Mouse (Mus musculus): Measurements from ENCODE around the gene Bin2. TPM values are rescaled to one million over a fixed set of nuclear protein-coding genes. Genes with fewer than 3 reads are reported as not detected.

Gene Bin2
- 33.2 and 37.0 TPM in 2 replicates for total RNA-seq (2014; fragmentation: Nextera tagmentation)
- 57.3 and 57.4 TPM in 2 replicates for total RNA-seq (2017)

- ATAC-seq (replicated peaks; ENCODE audit: low FRiP score, low TSS enrichment, poor library complexity, severe bottlenecking): peak; percentile 49
Observed at GRCm38 (mm10) chr15:100669337-100669736, at the start of gene Bin2. Bin2 (minus strand) TSS chr15:100669553.

GRCm38 (mm10) chr15:100718572-100718971 lies 49.2 kb upstream of the Bin2 start:
- ATAC-seq (replicated peaks; ENCODE audit: low FRiP score, low TSS enrichment, poor library complexity, severe bottlenecking): no peak

GRCm38 (mm10) chr15:100717933-100718332 lies 48.6 kb upstream of the Bin2 start:
- no peak for ATAC-seq (replicated peaks; ENCODE audit: low FRiP score, low TSS enrichment, poor library complexity, severe bottlenecking)

GRCm38 (mm10) chr15:100715399-100715993 lies 46.1 kb upstream of the Bin2 start:
- no peak for ATAC-seq (replicated peaks; ENCODE audit: low FRiP score, low TSS enrichment, poor library complexity, severe bottlenecking)

GRCm38 (mm10) chr15:100714470-100714869 lies 45.1 kb upstream of the Bin2 start:
- ATAC-seq (replicated peaks; ENCODE audit: low FRiP score, low TSS enrichment, poor library complexity, severe bottlenecking): no peak

- ATAC-seq (replicated peaks; ENCODE audit: low FRiP score, low TSS enrichment, poor library complexity, severe bottlenecking): no peak
Observed at GRCm38 (mm10) chr15:100710838-100711237, 41.5 kb upstream of the Bin2 start.

- 0 out of 2 replicates have a peak, but pooled peaks have one; percentile 15 for ATAC-seq (replicated peaks; ENCODE audit: low FRiP score, low TSS enrichment, poor library complexity, severe bottlenecking)
Observed at GRCm38 (mm10) chr15:100708433-100709078, 39.2 kb upstream of the Bin2 start.

GRCm38 (mm10) chr15:100706226-100706625 lies 36.9 kb upstream of the Bin2 start:
- peak; percentile 54 for ATAC-seq (replicated peaks; ENCODE audit: low FRiP score, low TSS enrichment, poor library complexity, severe bottlenecking)

GRCm38 (mm10) chr15:100705376-100705775 lies 36.0 kb upstream of the Bin2 start:
- ATAC-seq (replicated peaks; ENCODE audit: low FRiP score, low TSS enrichment, poor library complexity, severe bottlenecking): no peak

GRCm38 (mm10) chr15:100703913-100704312 lies 34.6 kb upstream of the Bin2 start:
- ATAC-seq (replicated peaks; ENCODE audit: low FRiP score, low TSS enrichment, poor library complexity, severe bottlenecking): no peak

GRCm38 (mm10) chr15:100701856-100702255 lies 32.5 kb upstream of the Bin2 start:
- ATAC-seq (replicated peaks; ENCODE audit: low FRiP score, low TSS enrichment, poor library complexity, severe bottlenecking): no peak

- peak; percentile 38; the same call in 1 of the 2 replicates for ATAC-seq (replicated peaks; ENCODE audit: low FRiP score, low TSS enrichment, poor library complexity, severe bottlenecking)
Observed at GRCm38 (mm10) chr15:100701108-100701507, 31.8 kb upstream of the Bin2 start.

- no peak for ATAC-seq (replicated peaks; ENCODE audit: low FRiP score, low TSS enrichment, poor library complexity, severe bottlenecking)
Observed at GRCm38 (mm10) chr15:100700424-100700823, 31.1 kb upstream of the Bin2 start.

GRCm38 (mm10) chr15:100699386-100699785 lies 30.0 kb upstream of the Bin2 start:
- peak; percentile 73 for ATAC-seq (replicated peaks; ENCODE audit: low FRiP score, low TSS enrichment, poor library complexity, severe bottlenecking)

GRCm38 (mm10) chr15:100698078-100698477 lies 28.7 kb upstream of the Bin2 start:
- no peak for ATAC-seq (replicated peaks; ENCODE audit: low FRiP score, low TSS enrichment, poor library complexity, severe bottlenecking)

- ATAC-seq (replicated peaks; ENCODE audit: low FRiP score, low TSS enrichment, poor library complexity, severe bottlenecking): no peak
Observed at GRCm38 (mm10) chr15:100694406-100694805, 25.1 kb upstream of the Bin2 start.

GRCm38 (mm10) chr15:100691990-100692389 lies 22.6 kb upstream of the Bin2 start:
- ATAC-seq (replicated peaks; ENCODE audit: low FRiP score, low TSS enrichment, poor library complexity, severe bottlenecking): no peak

- ATAC-seq (replicated peaks; ENCODE audit: low FRiP score, low TSS enrichment, poor library complexity, severe bottlenecking): no peak
Observed at GRCm38 (mm10) chr15:100687430-100687971, 18.1 kb upstream of the Bin2 start, which contains the start of gene Cela1. Cela1 (minus strand) TSS chr15:100687921.

- peak; percentile 41 for ATAC-seq (replicated peaks; ENCODE audit: low FRiP score, low TSS enrichment, poor library complexity, severe bottlenecking)
Observed at GRCm38 (mm10) chr15:100686989-100687388, 17.6 kb upstream of the Bin2 start.

GRCm38 (mm10) chr15:100686434-100686833 lies 17.1 kb upstream of the Bin2 start:
- ATAC-seq (replicated peaks; ENCODE audit: low FRiP score, low TSS enrichment, poor library complexity, severe bottlenecking): peak; percentile 22

GRCm38 (mm10) chr15:100685849-100686248 lies 16.5 kb upstream of the Bin2 start:
- peak; percentile 72 for ATAC-seq (replicated peaks; ENCODE audit: low FRiP score, low TSS enrichment, poor library complexity, severe bottlenecking)

Measured in megakaryocyte-erythroid progenitor cell, adult 5-6 weeks (primary cell).